Mouse (Mus musculus) heart, adult 2 months (tissue): ENCODE measurements around the gene Senp3. TPM values are rescaled to one million over a fixed set of nuclear protein-coding genes. Genes with fewer than 3 reads are reported as not detected.

Experiments
- DNase-seq, 2 experiments: peaks; one replicate each; pipeline ENCODE4 v3.0.0; 2021
- H3K27ac ChIP-seq: fragments of 200-600 bp; 2 replicates; pipeline ENCODE4 v1.8.1; 2022
- H3K27me3 ChIP-seq: fragments of 200-500 bp; 2 replicates; pipeline ENCODE4 v1.6.1; 2012; ENCODE audit warnings: mild to moderate bottlenecking, low read length, inconsistent platforms, mixed read lengths; ENCODE audit not compliant: control insufficient read depth, insufficient read depth
- H3K36me3 ChIP-seq: fragments of 200-500 bp; 2 replicates; pipeline ENCODE4 v1.6.1; 2012; ENCODE audit warnings: low read length, inconsistent platforms; ENCODE audit not compliant: control insufficient read depth, insufficient read depth
- H3K4me1 ChIP-seq: fragments of 200-500 bp; 2 replicates; pipeline ENCODE4 v1.6.1; 2011; ENCODE audit warnings: low read length; ENCODE audit not compliant: control insufficient read depth, insufficient read depth
- H3K4me3 ChIP-seq: fragments of 200-600 bp; 2 replicates; pipeline ENCODE4 v1.8.1; 2022
- H3K79me2 ChIP-seq: fragments of 200-500 bp; replicated peaks from 2 replicates; pipeline ENCODE4 v1.6.1; 2012; ENCODE audit warnings: mild to moderate bottlenecking, inconsistent platforms, low read length, moderate library complexity, mixed read lengths; ENCODE audit not compliant: control insufficient read depth, insufficient read depth
- H3K9ac ChIP-seq: fragments of 200-500 bp; 2 replicates; pipeline ENCODE4 v1.6.1; 2012; ENCODE audit warnings: low read depth, mild to moderate bottlenecking, control low read depth, inconsistent platforms, low read length, mixed read lengths
- CTCF ChIP-seq: fragments of 200-600 bp; IDR thresholded peaks from 2 replicates; pipeline ENCODE4 v1.8.1; 2022; ENCODE audit warnings: antibody characterized with exemption, mild to moderate bottlenecking, moderate library complexity
- EP300 ChIP-seq: fragments of 200-500 bp; IDR thresholded peaks from 2 replicates; pipeline ENCODE4 v1.6.1; 2011; ENCODE audit warnings: low read depth, low read length, control low read depth; ENCODE audit not compliant: insufficient read depth
- POLR2A ChIP-seq: fragments of 200-500 bp; IDR thresholded peaks from 2 replicates; pipeline ENCODE4 v1.6.1; 2011; ENCODE audit warnings: mild to moderate bottlenecking, low read depth, low read length, control low read depth; ENCODE audit not compliant: insufficient read depth
- WGBS: fragments of 180-500 bp; shearing (Covaris S2); methylation state at CpG from one replicate; pipeline ENCODE4 v1.1.7; 2018; 5-methylcytosine and 5-hydroxymethylcytosine counted together
- intact Hi-C: fragments of 180-260 bp; cut with DNase I; formaldehyde crosslinking; loops from one replicate; pipeline ENCODE4 v1.15.1; 2025
- polyA plus RNA-seq: library from polyadenylated mRNA; depleted of rRNA; stranded (reverse); fragments of >200 nt; gene quantifications from 2 replicates; pipeline ENCODE4 v1.2.3, GENCODE M21; 2012
- total RNA-seq, 2 experiments: library from RNA; stranded (reverse); gene quantifications; 2 replicates each; pipeline ENCODE4 v1.2.3; 2021

The Senp3 gene
- total and polyA plus RNA-seq, 3 experiments, result 31.1 to 35.1 (median 33.2) TPM

GRCm38 (mm10) chr11:69684936-69685335, 3.1 kb upstream of the Senp3 start:
- no peaks in the 10 kb centered on the region for H3K36me3 ChIP-seq
- peak overlapping the region; percentile 98 for H3K27ac ChIP-seq
- DNase-seq, result peak in 1 of 2 experiments; percentile 50
- H3K9ac ChIP-seq, result peak overlapping the region; percentile 10
- TF ChIP-seq CTCF (no peak), POLR2A (no peak), EP300 (no peak)
- H3K79me2 ChIP-seq, result no peaks in the 10 kb centered on the region
- intact Hi-C loops, result loop anchor here (5.0 kb wide), 1 partner anchor 103 kb away; the partner anchor contains the start of genes Trp53 and Wrap53
- no peaks in the 10 kb centered on the region for H3K27me3 ChIP-seq
- peaks cover 17% of the 10 kb centered on the region for H3K4me1 ChIP-seq
- WGBS, result 92% methylated on average over 6 of the region's 6 CpGs
- H3K4me3 ChIP-seq, result no peak overlapping the region

DNA sequence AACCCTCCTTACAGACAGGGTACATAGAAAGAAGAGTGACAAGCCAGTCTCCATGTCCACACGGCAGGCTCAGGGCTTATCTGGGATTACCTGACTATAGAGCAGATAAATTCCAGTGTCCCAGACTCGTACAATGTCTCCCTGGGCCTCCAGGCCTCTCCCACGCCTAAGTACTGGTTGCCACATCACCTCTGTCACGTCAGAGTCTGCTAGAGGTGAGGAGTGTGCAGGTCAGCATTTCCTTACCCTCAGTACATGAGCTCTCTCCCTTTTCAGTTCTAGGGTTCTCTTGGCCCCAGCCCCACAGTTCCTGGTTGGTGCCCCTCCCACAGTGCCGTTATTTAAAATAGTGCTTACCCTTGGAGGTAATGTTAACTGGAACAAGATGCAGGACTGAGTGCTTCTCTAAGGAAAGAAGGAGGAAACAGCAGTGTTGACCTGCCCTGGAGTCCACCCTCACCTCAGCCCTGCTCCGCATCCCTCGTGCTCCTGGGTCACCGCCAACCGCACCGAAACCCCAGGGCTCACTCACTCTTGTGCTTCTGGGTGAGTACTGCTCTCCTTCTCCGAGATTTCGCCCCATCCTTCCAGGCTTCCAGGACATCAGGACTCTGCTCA, 2.4 kb upstream of the Senp3 start:
- no peaks in the 10 kb centered on the region for H3K27me3 ChIP-seq
- no peak overlapping the region for H3K4me3 ChIP-seq
- peaks cover 16% of the 10 kb centered on the region for H3K4me1 ChIP-seq
- DNase-seq, result peak in 1 of 2 experiments; percentile 45
- H3K9ac ChIP-seq, result no peak overlapping the region
- no peaks in the 10 kb centered on the region for H3K79me2 ChIP-seq
- no peaks in the 10 kb centered on the region for H3K36me3 ChIP-seq
- TF ChIP-seq EP300 (no peak), CTCF (no peak), POLR2A (no peak)
- intact Hi-C loops, result loop anchor here (5.0 kb wide), 1 partner anchor 102 kb away; the partner anchor contains the start of genes Trp53 and Wrap53
- WGBS, result 88% methylated on average over 12 of the region's 12 CpGs
- peak overlapping the region; percentile 98 for H3K27ac ChIP-seq

DNA sequence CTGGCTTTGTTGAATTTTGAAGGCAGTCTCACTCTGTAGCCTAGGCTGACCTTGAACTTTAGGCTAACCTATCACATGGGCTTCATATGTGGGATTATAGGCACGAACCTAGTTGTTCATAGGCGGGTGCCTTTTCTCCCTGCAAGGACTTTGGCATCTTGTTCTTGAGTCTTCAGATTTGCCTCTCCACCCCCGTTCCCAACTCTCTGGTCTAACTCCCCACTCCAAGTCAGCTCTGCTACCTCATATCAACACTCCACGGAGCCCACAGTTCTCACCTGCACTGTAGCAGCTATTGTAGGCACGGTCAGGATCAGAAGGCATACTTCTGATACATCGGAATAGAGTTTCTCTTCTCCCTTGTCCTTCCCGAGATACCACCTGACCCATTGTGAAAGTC, 1.7 kb upstream of the Senp3 start:
- peak overlapping the region; percentile 31; the same call in 1 of the 2 replicates for H3K27ac ChIP-seq
- H3K79me2 ChIP-seq, result no peaks in the 10 kb centered on the region
- no peak for DNase-seq
- peaks cover 16% of the 10 kb centered on the region for H3K4me1 ChIP-seq
- H3K27me3 ChIP-seq, result no peaks in the 10 kb centered on the region
- TF ChIP-seq CTCF, result no peak
- TF ChIP-seq POLR2A, result no peak
- no peak for TF ChIP-seq EP300
- intact Hi-C loops, result loop anchor here (2.0 to 5.0 kb wide), 3 partner anchors 31 to 193 kb away; partner anchors contain the start of genes Trp53 and Wrap53
- no peak overlapping the region for H3K4me3 ChIP-seq
- 84% methylated on average over 7 of the region's 7 CpGs for WGBS
- no peaks in the 10 kb centered on the region for H3K36me3 ChIP-seq
- no peak overlapping the region for H3K9ac ChIP-seq

DNA sequence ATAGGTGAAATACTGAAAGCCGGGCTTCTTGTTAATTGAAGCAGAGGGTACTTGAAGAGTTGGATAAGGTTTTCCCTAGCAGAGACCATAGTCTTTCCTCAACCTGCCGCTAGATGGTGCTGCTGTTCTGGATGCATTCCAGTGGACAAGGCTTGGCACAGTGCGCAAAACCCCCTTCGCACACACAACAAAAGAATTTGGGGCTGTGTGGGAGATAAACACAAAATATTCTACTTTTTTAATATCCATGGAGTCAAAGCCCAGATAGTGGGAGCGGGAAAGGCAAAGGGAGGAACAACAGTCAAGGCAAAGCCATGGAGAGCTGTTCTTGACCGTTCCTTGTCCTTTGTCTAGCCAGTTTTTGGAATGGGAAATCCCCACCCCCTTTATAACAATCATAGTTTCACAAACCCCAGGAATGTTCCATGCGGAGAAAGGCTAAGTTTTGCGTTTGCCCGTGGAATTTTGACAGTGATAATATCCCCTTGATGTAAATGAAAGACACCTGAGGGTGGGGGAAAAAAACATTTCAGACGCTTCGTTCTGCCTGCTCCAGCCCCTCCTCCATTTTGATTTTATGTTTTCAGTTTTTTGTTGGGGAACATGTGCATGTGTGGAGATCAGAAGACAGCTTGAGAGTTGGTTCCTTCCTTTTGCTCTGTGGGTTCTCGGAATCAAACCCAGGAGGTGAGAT, 1.1 kb upstream of the Senp3 start:
- intact Hi-C loops, result loop anchor here (1.0 to 5.0 kb wide), 5 partner anchors 32 to 194 kb away; partner anchors contain the start of genes Polr2a, Trp53 and Wrap53
- peak; percentile 88 to 91 for DNase-seq
- TF ChIP-seq CTCF (peak; percentile 98; the same call in 1 of the 2 replicates), POLR2A (no peak), EP300 (peak; percentile 88; the same call in 1 of the 2 replicates)
- no peaks in the 10 kb centered on the region for H3K27me3 ChIP-seq
- no peaks in the 10 kb centered on the region for H3K79me2 ChIP-seq
- H3K36me3 ChIP-seq, result no peaks in the 10 kb centered on the region
- no peak overlapping the region for H3K9ac ChIP-seq
- peak overlapping the region; percentile 82 for H3K27ac ChIP-seq
- peaks cover 16% of the 10 kb centered on the region for H3K4me1 ChIP-seq
- 21% methylated on average over 12 of the region's 12 CpGs for WGBS
- peak overlapping the region; percentile 98 for H3K4me3 ChIP-seq

- H3K79me2 ChIP-seq, result no peaks in the 10 kb centered on the region
- H3K27ac ChIP-seq, result peak overlapping the region; percentile 82
- no peaks in the 10 kb centered on the region for H3K36me3 ChIP-seq
- peaks cover 16% of the 10 kb centered on the region for H3K4me1 ChIP-seq
- no peak for DNase-seq
- TF ChIP-seq EP300 (no peak), POLR2A (no peak), CTCF (no peak)
- peak overlapping the region; percentile 98 for H3K4me3 ChIP-seq
- peak overlapping the region; percentile 69 for H3K9ac ChIP-seq
- intact Hi-C loops, result loop anchor here (1.0 to 5.0 kb wide), 5 partner anchors 32 to 194 kb away; partner anchors contain the start of genes Polr2a, Trp53 and Wrap53
- no peaks in the 10 kb centered on the region for H3K27me3 ChIP-seq
- WGBS, result 21% methylated on average over 24 of the region's 24 CpGs
Measured at GRCm38 (mm10) chr11:69682209-69682839, 440 bp upstream of the Senp3 start.
